Mouse (Mus musculus): ENCODE data around the gene Hist1h2ap.
"Not testable (repeated sequence)": the region's sequence is repeated elsewhere in the genome, so short reads cannot be mapped to it uniquely, and the experiment has no call there.

The Hist1h2ap gene

GRCm38 (mm10) chr13:21833461-21833860 lies at the start of gene Hist1h2ap, which contains the start of gene Hist1h2br:
Gene Hist1h2ap, minus strand, starts transcription at chr13:21833507.
Gene Hist1h2br, plus strand, starts transcription at chr13:21833743.
- DNase-seq (ENCODE audit: low spot score), result not testable (repeated sequence)

GRCm38 (mm10) chr13:21882760-21883405 lies 49.6 kb upstream of the Hist1h2ap start:
- DNase-seq (ENCODE audit: low spot score), result peak; percentile 6

- DNase-seq (ENCODE audit: low spot score), result no peak
These were observed 48.8 kb upstream of the Hist1h2ap start for GRCm38 (mm10) chr13:21881878-21882669.

GRCm38 (mm10) chr13:21880735-21881134 lies 47.4 kb upstream of the Hist1h2ap start:
- no peak for DNase-seq (ENCODE audit: low spot score)

GRCm38 (mm10) chr13:21865503-21865902 lies 32.2 kb upstream of the Hist1h2ap start:
- DNase-seq (ENCODE audit: low spot score), result not testable (repeated sequence)

GRCm38 (mm10) chr13:21861608-21862007 lies 28.3 kb upstream of the Hist1h2ap start:
- DNase-seq (ENCODE audit: low spot score), result no peak

- DNase-seq (ENCODE audit: low spot score), result peak; percentile 19
These were observed 22.4 kb upstream of the Hist1h2ap start for GRCm38 (mm10) chr13:21855698-21856162.

- peak; percentile 63 for DNase-seq (ENCODE audit: low spot score)
These were observed 21.8 kb upstream of the Hist1h2ap start for GRCm38 (mm10) chr13:21855146-21855545.

GRCm38 (mm10) chr13:21852215-21852945 lies 19.1 kb upstream of the Hist1h2ap start:
- no peak for DNase-seq (ENCODE audit: low spot score)

GRCm38 (mm10) chr13:21850696-21851095 lies 17.4 kb upstream of the Hist1h2ap start:
- not testable (repeated sequence) for DNase-seq (ENCODE audit: low spot score)

- no peak for DNase-seq (ENCODE audit: low spot score)
These were observed 14.6 kb upstream of the Hist1h2ap start for GRCm38 (mm10) chr13:21847883-21848282.

- DNase-seq (ENCODE audit: low spot score), result not testable (repeated sequence)
These were observed 13.0 kb upstream of the Hist1h2ap start for GRCm38 (mm10) chr13:21846356-21846755.

GRCm38 (mm10) chr13:21840508-21840907 lies 7.2 kb upstream of the Hist1h2ap start:
- DNase-seq (ENCODE audit: low spot score), result not testable (repeated sequence)

GRCm38 (mm10) chr13:21831418-21832394 lies 1.6 kb downstream of the Hist1h2ap start, which contains the start of gene Hist1h4n:
Gene Hist1h4n, minus strand, starts transcription at chr13:21832196.
- not testable (repeated sequence) for DNase-seq (ENCODE audit: low spot score)

GRCm38 (mm10) chr13:21830344-21830743 lies 3.0 kb downstream of the Hist1h2ap start:
- no peak for DNase-seq (ENCODE audit: low spot score)

GRCm38 (mm10) chr13:21828511-21828910 lies 4.8 kb downstream of the Hist1h2ap start:
- DNase-seq (ENCODE audit: low spot score), result no peak

- DNase-seq (ENCODE audit: low spot score), result not testable (repeated sequence)
These were observed 13.0 kb downstream of the Hist1h2ap start for GRCm38 (mm10) chr13:21820082-21820890.

GRCm38 (mm10) chr13:21812092-21812491 lies 21.2 kb downstream of the Hist1h2ap start:
- not testable (repeated sequence) for DNase-seq (ENCODE audit: low spot score)

GRCm38 (mm10) chr13:21811539-21811938 lies 21.8 kb downstream of the Hist1h2ap start, which contains the start of gene Hist1h4m:
Gene Hist1h4m, plus strand, starts transcription at chr13:21811746.
- DNase-seq (ENCODE audit: low spot score), result not testable (repeated sequence)

GRCm38 (mm10) chr13:21811074-21811473 lies 22.2 kb downstream of the Hist1h2ap start:
- DNase-seq (ENCODE audit: low spot score), result not testable (repeated sequence)
